Mouse (Mus musculus) cerebellum, adult 2 months (tissue): ENCODE data around the gene Fam129b.

Experiments used
- CTCF ChIP-seq: fragments of 200-500 bp; IDR thresholded peaks from 2 replicates; pipeline ENCODE4 v1.5.1; 2011; ENCODE audit warnings: low read depth, mild to moderate bottlenecking, control low read depth, low read length, moderate library complexity, borderline replicate concordance; ENCODE audit not compliant: insufficient read depth
- POLR2A ChIP-seq: fragments of 200-500 bp; IDR thresholded peaks from 2 replicates; pipeline ENCODE4 v1.6.1; 2011; ENCODE audit warnings: low read length, control low read depth, borderline replicate concordance; ENCODE audit not compliant: insufficient read depth

- TF ChIP-seq POLR2A (no peak), CTCF (no peak)
Measured at GRCm38 (mm10) chr2:32928947-32929829, 53.3 kb downstream of the Fam129b start.
